ENCODE assay signal across 15 mouse cellular contexts in the genomic region with DNA sequence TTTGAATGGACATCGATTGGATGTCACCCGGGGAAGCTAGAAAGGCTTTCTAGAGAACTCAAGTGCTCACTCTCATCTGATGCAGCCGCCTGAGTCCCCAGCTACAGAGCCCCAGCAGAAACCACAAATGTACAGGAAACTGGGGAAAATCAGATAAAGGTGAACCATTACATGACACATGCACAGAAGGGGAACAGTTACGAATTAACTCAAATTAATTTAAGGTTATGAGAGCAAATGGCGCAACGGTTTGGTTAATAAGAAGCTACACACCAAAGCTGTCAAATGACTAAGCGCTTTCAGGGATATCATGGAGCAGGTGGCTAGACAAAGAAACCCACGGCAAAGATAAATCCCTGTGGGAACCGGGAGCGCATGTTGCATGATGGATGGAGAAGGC. TPM values are rescaled to one million over a fixed set of nuclear protein-coding genes. Genes with fewer than 3 reads are reported as not detected.
DNase-seq lines count a peak whose midpoint lies in the region; ATAC-seq and TF ChIP-seq lines count a peak whose summit lies in the region.
"Had no signal": no experiment of that assay in that cellular context is flagged by ENCODE, and none has a peak within 500 bp of the region (broad histone marks: within the 10 kb centered on the region; RNA-seq: fewer than 3 reads in every experiment).

No protein-coding gene starts in this region.

- TF ChIP-seq EP300 in MEL (IDR thresholded peaks at IDR 0.05; ENCODE audit: low read depth in 1 of 2, low read length in 2 of 2), result peak; percentile 75 to 90

- peak overlapping the region; percentile 69 for H3K9ac ChIP-seq in MEL (ENCODE audit: control insufficient read depth, low read depth, low read length, poor library complexity, severe bottlenecking)
- no peak overlapping the region for H3K9ac ChIP-seq in intestine, embryonic 15.5 days
- H3K9ac ChIP-seq in forebrain, embryonic 15.5 days (replicated peaks), result no peak overlapping the region
- H3K9ac ChIP-seq: embryonic facial prominence, embryonic 12.5 days; hindbrain, embryonic 15.5 days; liver, postnatal 0 days had no signal

- TF ChIP-seq CTCF in C2C12 (IDR thresholded peaks at IDR 0.05; ENCODE audit: control insufficient read depth, insufficient read depth, insufficient read length) (no peak), MEL (IDR thresholded peaks at IDR 0.05 in 2 of 3, conservative IDR thresholded peaks at IDR 0.05 in 1 of 3; ENCODE audit: control insufficient read depth in 1 of 3, insufficient read depth in 1 of 3, low read depth in 2 of 3, low read length in 3 of 3, poor library complexity in 1 of 3, severe bottlenecking in 1 of 3) (no peak)

- H3K79me2 ChIP-seq in C2C12 (ENCODE audit: control insufficient read depth, insufficient read depth), result no peaks in the 10 kb centered on the region
- H3K79me2 ChIP-seq in MEL (ENCODE audit: control insufficient read depth, insufficient read depth, low read length, poor library complexity), result no peaks in the 10 kb centered on the region

- no peaks in the 10 kb centered on the region for H3K9me3 ChIP-seq in MEL (replicated peaks; ENCODE audit: insufficient read depth, low read length)
- H3K9me3 ChIP-seq in intestine, embryonic 15.5 days, result no peaks in the 10 kb centered on the region
- no peaks in the 10 kb centered on the region for H3K9me3 ChIP-seq in forebrain, embryonic 15.5 days
- H3K9me3 ChIP-seq: embryonic facial prominence, embryonic 12.5 days; forebrain, embryonic 10.5 days; hindbrain, embryonic 15.5 days had no signal

- no peak for TF ChIP-seq RAD21 in MEL (IDR thresholded peaks at IDR 0.05; ENCODE audit: low read depth, low read length)

- no peak overlapping the region for H3K4me2 ChIP-seq in intestine, embryonic 15.5 days (replicated peaks)
- no peak overlapping the region for H3K4me2 ChIP-seq in forebrain, embryonic 15.5 days (replicated peaks)
- H3K4me2 ChIP-seq: embryonic facial prominence, embryonic 12.5 days; heart, embryonic 11.5 days; hindbrain, embryonic 15.5 days had no signal

- H3K4me3 ChIP-seq in C2C12 (ENCODE audit: insufficient read depth, poor library complexity, severe bottlenecking), result no peak overlapping the region
- peak overlapping the region; percentile 57 to 58 for H3K4me3 ChIP-seq in MEL (ENCODE audit: control insufficient read depth in 1 of 2, insufficient read depth in 1 of 2, low read depth in 2 of 2, low read length in 2 of 2)
- no peak overlapping the region for H3K4me3 ChIP-seq in intestine, embryonic 15.5 days (replicated peaks)
- no peak overlapping the region for H3K4me3 ChIP-seq in forebrain, embryonic 15.5 days
- H3K4me3 ChIP-seq: embryonic facial prominence, embryonic 12.5 days; forebrain, embryonic 10.5 days; hindbrain, embryonic 15.5 days had no signal

- ATAC-seq in intestine, embryonic 15.5 days, result peak; percentile 21; the same call in 1 of the 2 replicates
- no peak for ATAC-seq in forebrain, embryonic 15.5 days (replicated peaks)
- ATAC-seq: liver, postnatal 0 days had no signal

- no peaks in the 10 kb centered on the region for H3K36me3 ChIP-seq in C2C12 (ENCODE audit: control insufficient read depth, insufficient read depth)
- H3K36me3 ChIP-seq in MEL (ENCODE audit: control insufficient read depth in 1 of 2, insufficient read depth in 2 of 2, low read length in 2 of 2), result peaks cover 0 to 44% of the 10 kb centered on the region in 2 experiments; a peak in 2 of 4 replicates
- no peaks in the 10 kb centered on the region for H3K36me3 ChIP-seq in intestine, embryonic 15.5 days
- H3K36me3 ChIP-seq in forebrain, embryonic 15.5 days, result no peaks in the 10 kb centered on the region
- H3K36me3 ChIP-seq: embryonic facial prominence, embryonic 12.5 days; forebrain, embryonic 10.5 days; hindbrain, embryonic 15.5 days had no signal

- H3K27me3 ChIP-seq in C2C12 (ENCODE audit: control insufficient read depth, insufficient read depth, insufficient read length) (no peaks in the 10 kb centered on the region), MEL (ENCODE audit: control insufficient read depth in 1 of 2, insufficient read depth in 2 of 2, low read length in 2 of 2) (no peaks in the 10 kb centered on the region)
- no peaks in the 10 kb centered on the region for H3K27me3 ChIP-seq in intestine, embryonic 15.5 days (replicated peaks)
- no peaks in the 10 kb centered on the region for H3K27me3 ChIP-seq in forebrain, embryonic 15.5 days
- H3K27me3 ChIP-seq: embryonic facial prominence, embryonic 12.5 days; hindbrain, embryonic 15.5 days had no signal

- WGBS in intestine, embryonic 15.5 days, result 77% methylated on average over 10 of the region's 10 CpGs
- WGBS in forebrain, embryonic 15.5 days, result 86% methylated on average over 10 of the region's 10 CpGs

- peaks cover 13 to 50% of the 10 kb centered on the region in 2 experiments for H3K4me1 ChIP-seq in MEL (ENCODE audit: control insufficient read depth in 1 of 2, insufficient read depth in 2 of 2, low read length in 2 of 2)
- 0 out of 2 replicates have a peak, but pooled peaks cover 4% of the 10 kb centered on the region for H3K4me1 ChIP-seq in intestine, embryonic 15.5 days (replicated peaks)
- H3K4me1 ChIP-seq in forebrain, embryonic 15.5 days, result no peaks in the 10 kb centered on the region
- H3K4me1 ChIP-seq: embryonic facial prominence, embryonic 12.5 days; hindbrain, embryonic 15.5 days had no signal

- DNase-seq in MEL (ENCODE audit: low read depth, low spot score), result peak; percentile 89
- DNase-seq in kidney, postnatal 36 days, result peak; percentile 42 to 76
- no peak for DNase-seq in layer of hippocampus, adult 11-12 months (ENCODE audit: low spot score)
- DNase-seq in heart, adult 9 months (ENCODE audit: low spot score in 2 of 2), result no peak
- DNase-seq in heart, adult 8-10 months (ENCODE audit: low spot score), result no peak
- DNase-seq: cerebellum, adult 8-10 months; liver, postnatal 0 days; right cerebral cortex, postnatal 25 days had no signal

- no peak overlapping the region for H3ac ChIP-seq in C2C12 (ENCODE audit: control insufficient read depth, insufficient read length, low read depth)

- peak in 1 of 2 experiments; percentile 59; a peak in 2 of 4 replicates for TF ChIP-seq POLR2A in MEL (IDR thresholded peaks at IDR 0.05; ENCODE audit: control insufficient read depth in 1 of 2, insufficient read depth in 1 of 2, low read depth in 1 of 2, low read length in 2 of 2, poor library complexity in 1 of 2)

- H3K27ac ChIP-seq in MEL (ENCODE audit: control insufficient read depth, low read depth, low read length), result peak overlapping the region; percentile 96
- H3K27ac ChIP-seq in intestine, embryonic 15.5 days, result 0 out of 2 replicates have a peak overlapping the region, but pooled peaks have one; percentile 20
- no peak overlapping the region for H3K27ac ChIP-seq in forebrain, embryonic 15.5 days (replicated peaks)
- H3K27ac ChIP-seq: embryonic facial prominence, embryonic 12.5 days; forebrain, embryonic 10.5 days; hindbrain, embryonic 15.5 days had no signal

- no peaks in the 10 kb centered on the region for H3K79me3 ChIP-seq in C2C12 (ENCODE audit: low read depth)

TF ChIP-seq in C2C12, 6 proteins besides CTCF, POLR2A, EP300 and RAD21:
- TF ChIP-seq MYOD1 (IDR thresholded peaks at IDR 0.05; ENCODE audit: control insufficient read depth, insufficient read length, low read depth) (peak; percentile 85), CEBPB (IDR thresholded peaks at IDR 0.05; ENCODE audit: low read depth) (peak; percentile 25), FOSL1 (IDR thresholded peaks at IDR 0.05; ENCODE audit: insufficient read depth, low read length, poor library complexity, severe bottlenecking) (no peak)

TF ChIP-seq in MEL, 35 proteins besides CTCF, POLR2A, EP300 and RAD21 (continues in another document):
- TF ChIP-seq SIN3A (IDR thresholded peaks at IDR 0.05; ENCODE audit: low read length) (peak; percentile 84), JUND (IDR thresholded peaks at IDR 0.05; ENCODE audit: low read depth, low read length) (no peak), TBP (IDR thresholded peaks at IDR 0.05; ENCODE audit: low read depth, low read length) (peak; percentile 76), HCFC1 (IDR thresholded peaks at IDR 0.05; ENCODE audit: low read depth, low read length) (peak; percentile 50; the same call in 1 of the 2 replicates), NRF1 (IDR thresholded peaks at IDR 0.05; ENCODE audit: insufficient read depth, low read depth, low read length, poor library complexity, severe bottlenecking) (no peak), MXI1 (IDR thresholded peaks at IDR 0.05; ENCODE audit: low read depth, low read length) (peak; percentile 58), MAX (IDR thresholded peaks at IDR 0.05; ENCODE audit: low read length) (peak; percentile 65; the same call in 1 of the 2 replicates), RCOR1 (IDR thresholded peaks at IDR 0.05; ENCODE audit: low read depth, low read length) (peak; percentile 70; the same call in 1 of the 2 replicates), ZMIZ1 (IDR thresholded peaks at IDR 0.05; ENCODE audit: low read depth, low read length) (no peak), ZNF384 (IDR thresholded peaks at IDR 0.05; ENCODE audit: low read depth, low read length) (peak; percentile 53), NELFE (IDR thresholded peaks at IDR 0.05; ENCODE audit: low read depth, low read length) (peak; percentile 35; the same call in 1 of the 2 replicates), ETS1 (IDR thresholded peaks at IDR 0.05; ENCODE audit: low read depth, low read length) (peak; percentile 88), MAZ (IDR thresholded peaks at IDR 0.05; ENCODE audit: low read depth, low read length) (0 out of 2 replicates have a peak, but pooled peaks have one; percentile 30), POLR2AphosphoS5 (IDR thresholded peaks at IDR 0.05; ENCODE audit: borderline replicate concordance, low read depth, low read length) (no peak), ELF1 (IDR thresholded peaks at IDR 0.05; ENCODE audit: low read depth, low read length) (no peak), MYC (IDR thresholded peaks at IDR 0.05; ENCODE audit: low read depth, low read length) (peak; percentile 82), E2F4 (IDR thresholded peaks at IDR 0.05; ENCODE audit: borderline replicate concordance, low read depth, low read length) (no peak), GABPA (IDR thresholded peaks at IDR 0.05; ENCODE audit: low read depth, low read length) (no peak), MYB (IDR thresholded peaks at IDR 0.05; ENCODE audit: low read depth, low read length) (0 out of 2 replicates have a peak, but pooled peaks have one; percentile 41), TCF12 (IDR thresholded peaks at IDR 0.05; ENCODE audit: low read depth, low read length) (peak; percentile 80)

RNA-seq across cellular contexts. Expression of gene Zbtb38, which starts 35.2 kb away (rescaled TPM):
- polyA plus RNA-seq in C2C12 (2012; fragmentation: generic; extraction: Trizol) (10.0 TPM), MEL (2012; ENCODE audit: insufficient read depth in 1 of 2, insufficient read length in 2 of 2, low read depth in 1 of 2, low replicate concordance in 2 of 2, missing spikeins in 1 of 2) (10 to 100 TPM; 12.2 to 65.0 TPM)
- 10.9 TPM in 2 replicates for total RNA-seq in MEL (2012; rRNA removed)
- polyA plus RNA-seq in intestine, embryonic 15.5 days (2015; fragmentation: Nextera tagmentation; extraction: Ambion mirVana), result 22.5 and 22.9 TPM in 2 replicates
- polyA plus RNA-seq in forebrain, embryonic 15.5 days (2015; fragmentation: Nextera tagmentation; extraction: Ambion mirVana), result 48.2 and 51.0 TPM in 2 replicates
- 10 to 100 TPM; 38.8 to 42.4 (median 40.8) TPM for total RNA-seq in heart, adult 8-10 months (2022)

Comparison
In these comparisons a context has a peak if more than half of its experiments do, and no peak if none do; other contexts are left out.
1. H3K4me3 ChIP-seq: peak in MEL (2 of 2); none in C2C12 (single experiment), intestine, embryonic 15.5 days (single experiment) and forebrain, embryonic 15.5 days (single experiment).
2. DNase-seq: peak in MEL (single experiment) and kidney, postnatal 36 days (2 of 2); none in layer of hippocampus, adult 11-12 months (single experiment), heart, adult 9 months (0 of 2) and heart, adult 8-10 months (single experiment).